Mouse (Mus musculus) lung, embryonic 14.5 days (tissue): Measurements from ENCODE around the gene Wdr74. TPM values are rescaled to one million over a fixed set of nuclear protein-coding genes. Genes with fewer than 3 reads are reported as not detected.

Experiments used
- ATAC-seq: fragments of 200-750 bp; cut with Nextera tagmentation; 2 replicates; pipeline ENCODE4 v1.8.0; 2017; ENCODE audit warnings: mild to moderate bottlenecking, moderate TSS enrichment, moderate library complexity; ENCODE audit not compliant: insufficient read depth
- DNase-seq: peaks from one replicate; pipeline ENCODE4 v3.0.0-alpha.2; 2015
- H3K27ac ChIP-seq: fragments of 300-500 bp; sonication (generic); 2 replicates; pipeline ENCODE4 v1.5.1; 2014; ENCODE audit warnings: low read depth, mild to moderate bottlenecking, moderate library complexity
- H3K27me3 ChIP-seq: fragments of 300-500 bp; sonication (generic); 2 replicates; pipeline ENCODE4 v1.6.1; 2014; ENCODE audit warnings: low read length, control low read depth; ENCODE audit not compliant: insufficient read depth
- H3K36me3 ChIP-seq: fragments of 300-500 bp; sonication (generic); 2 replicates; pipeline ENCODE4 v1.6.1; 2014; ENCODE audit warnings: control low read depth; ENCODE audit not compliant: insufficient read depth
- H3K4me1 ChIP-seq: fragments of 300-500 bp; sonication (generic); 2 replicates; pipeline ENCODE4 v1.6.1; 2014; ENCODE audit warnings: antibody characterized with exemption, control low read depth; ENCODE audit not compliant: insufficient read depth
- H3K4me2 ChIP-seq: fragments of 300-500 bp; sonication (generic); 2 replicates; pipeline ENCODE4 v1.6.1; 2014; ENCODE audit warnings: mild to moderate bottlenecking
- H3K4me3 ChIP-seq: fragments of 300-500 bp; sonication (generic); 2 replicates; pipeline ENCODE4 v1.5.1; 2014; ENCODE audit warnings: low read depth, low read length
- H3K9ac ChIP-seq: fragments of 300-500 bp; sonication (generic); 2 replicates; pipeline ENCODE4 v1.6.1; 2014
- H3K9me3 ChIP-seq: fragments of 300-500 bp; sonication (generic); 2 replicates; pipeline ENCODE4 v1.6.1; 2016; ENCODE audit warnings: low read depth, low read length, control low read depth
- CTCF ChIP-seq: IDR thresholded peaks from 2 replicates; pipeline ENCODE4 v1.5.1; 2016; ENCODE audit warnings: antibody characterized with exemption, low read depth
- WGBS: fragments of 180-500 bp; shearing (Covaris S2); extraction: QIAGEN DNeasy Blood & Tissue Kit; methylation state at CpG from one replicate; pipeline ENCODE4 v1.1.7; 2014; 5-methylcytosine and 5-hydroxymethylcytosine counted together
- polyA plus RNA-seq: library from polyadenylated mRNA; unstranded; fragments of >200 nt; fragmentation: Nextera tagmentation; extraction: Ambion mirVana; gene quantifications from 2 replicates; pipeline ENCODE4 v1.2.1, GENCODE M21; 2014

Gene Wdr74
- polyA plus RNA-seq, 1 experiment from 2014 or later = 83.4 TPM

GRCm38 (mm10) chr19:8755652-8756051 lies 20.0 kb downstream of the Wdr74 start:
- no peak overlapping the region for H3K27ac ChIP-seq
- peaks cover 38% of the 10 kb centered on the region for H3K36me3 ChIP-seq
- H3K4me1 ChIP-seq = 0 out of 2 replicates have a peak, but pooled peaks cover 3% of the 10 kb centered on the region
- H3K27me3 ChIP-seq = no peaks in the 10 kb centered on the region
- TF ChIP-seq CTCF = no peak
- no peak overlapping the region for H3K9ac ChIP-seq
- H3K4me3 ChIP-seq = peak overlapping the region; percentile 96; the same call in 1 of the 2 replicates
- DNase-seq = no peak
- 61% methylated on average over 3 of the region's 3 CpGs for WGBS
- H3K9me3 ChIP-seq = no peaks in the 10 kb centered on the region
- ATAC-seq = no peak
- peak overlapping the region; percentile 61 for H3K4me2 ChIP-seq

- ATAC-seq (peak; percentile 94), DNase-seq (peak; percentile 99)
- Histone ChIP-seq H3K9me3 (no peaks in the 10 kb centered on the region), H3K27me3 (no peaks in the 10 kb centered on the region), H3K27ac (peak within 1 kb of the TSS; percentile 92), H3K36me3 (peaks cover 27% of the 10 kb centered on the region), H3K9ac (peak within 1 kb of the TSS; percentile 96), H3K4me3 (peak within 1 kb of the TSS; percentile 96), H3K4me2 (peak within 1 kb of the TSS; percentile 61), H3K4me1 (0 out of 2 replicates have a peak, but pooled peaks cover 3% of the 10 kb centered on the region)
- under 1% methylated on average over 75 of the region's 75 CpGs for WGBS
- 0 out of 2 replicates have a peak, but pooled peaks have one; percentile 7 for TF ChIP-seq CTCF
Measured at GRCm38 (mm10) chr19:8756635-8757387, 21.2 kb downstream of the Wdr74 start, which contains the start of gene Nxf1. TSS of gene Nxf1 (plus strand) at chr19:8757073.

GRCm38 (mm10) chr19:8757471-8757998 lies 21.9 kb downstream of the Wdr74 start:
- peak overlapping the region; percentile 96 for H3K9ac ChIP-seq
- TF ChIP-seq CTCF = no peak
- peak overlapping the region; percentile 92 for H3K27ac ChIP-seq
- no peaks in the 10 kb centered on the region for H3K27me3 ChIP-seq
- ATAC-seq = no peak
- peak overlapping the region; percentile 96 for H3K4me3 ChIP-seq
- H3K9me3 ChIP-seq = no peaks in the 10 kb centered on the region
- peak overlapping the region; percentile 61 for H3K4me2 ChIP-seq
- 0 out of 2 replicates have a peak, but pooled peaks cover 3% of the 10 kb centered on the region for H3K4me1 ChIP-seq
- DNase-seq = no peak
- 4% methylated on average over 14 of the region's 14 CpGs for WGBS
- peaks cover 25% of the 10 kb centered on the region for H3K36me3 ChIP-seq

- H3K9ac ChIP-seq = no peak overlapping the region
- ATAC-seq = no peak
- no peak overlapping the region for H3K27ac ChIP-seq
- H3K27me3 ChIP-seq = no peaks in the 10 kb centered on the region
- 0 out of 2 replicates have a peak, but pooled peaks cover 3% of the 10 kb centered on the region for H3K4me1 ChIP-seq
- no peak for TF ChIP-seq CTCF
- H3K36me3 ChIP-seq = peaks cover 29% of the 10 kb centered on the region
- no peaks in the 10 kb centered on the region for H3K9me3 ChIP-seq
- H3K4me3 ChIP-seq = peak overlapping the region; percentile 96
- H3K4me2 ChIP-seq = peak overlapping the region; percentile 61
- DNase-seq = no peak
- WGBS = 75% methylated on average over 2 of the region's 2 CpGs
Measured at GRCm38 (mm10) chr19:8758899-8759298, 23.3 kb downstream of the Wdr74 start.

GRCm38 (mm10) chr19:8760757-8761156 lies 25.1 kb downstream of the Wdr74 start:
- H3K9me3 ChIP-seq = no peaks in the 10 kb centered on the region; the same call in 1 of the 2 replicates
- 0 out of 2 replicates have a peak, but pooled peaks cover 3% of the 10 kb centered on the region for H3K4me1 ChIP-seq
- H3K4me3 ChIP-seq = no peak overlapping the region
- DNase-seq (no peak), ATAC-seq (no peak)
- peaks cover 36% of the 10 kb centered on the region for H3K36me3 ChIP-seq
- no peak overlapping the region for H3K4me2 ChIP-seq
- H3K9ac ChIP-seq = no peak overlapping the region
- H3K27me3 ChIP-seq = no peaks in the 10 kb centered on the region
- WGBS = 90% methylated on average over 2 of the region's 2 CpGs
- no peak overlapping the region for H3K27ac ChIP-seq
- TF ChIP-seq CTCF = no peak

GRCm38 (mm10) chr19:8763276-8763675 lies 27.6 kb downstream of the Wdr74 start:
- no peak for TF ChIP-seq CTCF
- DNase-seq = no peak
- WGBS = 90% methylated on average over 4 of the region's 4 CpGs
- no peak for ATAC-seq
- no peak overlapping the region for H3K4me2 ChIP-seq
- no peak overlapping the region for H3K9ac ChIP-seq
- no peak overlapping the region for H3K27ac ChIP-seq
- H3K4me3 ChIP-seq = no peak overlapping the region
- H3K4me1 ChIP-seq = no peaks in the 10 kb centered on the region
- H3K27me3 ChIP-seq = no peaks in the 10 kb centered on the region
- H3K9me3 ChIP-seq = no peaks in the 10 kb centered on the region; the same call in 1 of the 2 replicates
- peaks cover 61% of the 10 kb centered on the region for H3K36me3 ChIP-seq

- TF ChIP-seq CTCF = no peak
- over 99% methylated on average over 9 of the region's 9 CpGs for WGBS
- no peak overlapping the region for H3K27ac ChIP-seq
Measured at GRCm38 (mm10) chr19:8765562-8765961, 29.9 kb downstream of the Wdr74 start.

More at GRCm38 (mm10) chr19:8765562-8765961, 29.9 kb downstream of the Wdr74 start:
- H3K4me1 ChIP-seq = no peaks in the 10 kb centered on the region; the same call in 1 of the 2 replicates
- DNase-seq = no peak
- no peaks in the 10 kb centered on the region; the same call in 1 of the 2 replicates for H3K9me3 ChIP-seq
- H3K36me3 ChIP-seq = peaks cover 84% of the 10 kb centered on the region
- no peak overlapping the region for H3K9ac ChIP-seq
- no peak overlapping the region for H3K4me2 ChIP-seq
- ATAC-seq = no peak
- no peak overlapping the region for H3K4me3 ChIP-seq
- no peaks in the 10 kb centered on the region for H3K27me3 ChIP-seq
